Mouse (Mus musculus) brain, embryonic 14.5 days (tissue): ENCODE data around the gene Eif4e2.

Source experiments
- CTCF ChIP-seq: fragments of 200-500 bp; IDR thresholded peaks from 2 replicates; pipeline ENCODE4 v1.5.1; 2012; ENCODE audit warnings: inconsistent platforms, mild to moderate bottlenecking, moderate library complexity, borderline replicate concordance; ENCODE audit not compliant: insufficient read depth, insufficient read length; ENCODE audit errors: extremely low read depth
- POLR2A ChIP-seq: fragments of 200-500 bp; IDR thresholded peaks from 2 replicates; pipeline ENCODE4 v1.6.1; 2012; ENCODE audit warnings: mild to moderate bottlenecking, inconsistent platforms, borderline replicate concordance; ENCODE audit not compliant: poor library complexity, insufficient read depth, insufficient read length, severe bottlenecking; ENCODE audit errors: extremely low read depth

DNA sequence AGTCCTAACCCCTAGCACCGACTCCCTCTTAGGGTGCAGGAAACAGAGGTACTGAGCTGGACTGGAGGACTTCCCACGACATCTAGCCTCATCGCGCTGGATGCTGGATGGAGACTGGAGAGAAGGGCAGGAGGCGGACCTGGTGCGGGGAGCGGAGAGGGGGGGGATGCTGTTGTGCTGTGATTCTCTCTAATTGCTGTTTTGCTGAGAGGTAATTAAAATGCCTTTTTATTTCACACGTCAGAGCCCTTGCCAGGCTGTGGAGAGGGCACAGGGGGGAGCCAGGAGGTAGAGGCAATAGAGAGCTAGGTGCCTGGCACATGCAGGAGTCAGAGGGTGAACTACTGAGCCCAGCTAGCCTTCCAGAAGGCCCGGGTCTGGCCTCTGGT lies 48.9 kb upstream of the Eif4e2 start:
- no peak for TF ChIP-seq CTCF
- TF ChIP-seq POLR2A: no peak
